In the genomic region with DNA sequence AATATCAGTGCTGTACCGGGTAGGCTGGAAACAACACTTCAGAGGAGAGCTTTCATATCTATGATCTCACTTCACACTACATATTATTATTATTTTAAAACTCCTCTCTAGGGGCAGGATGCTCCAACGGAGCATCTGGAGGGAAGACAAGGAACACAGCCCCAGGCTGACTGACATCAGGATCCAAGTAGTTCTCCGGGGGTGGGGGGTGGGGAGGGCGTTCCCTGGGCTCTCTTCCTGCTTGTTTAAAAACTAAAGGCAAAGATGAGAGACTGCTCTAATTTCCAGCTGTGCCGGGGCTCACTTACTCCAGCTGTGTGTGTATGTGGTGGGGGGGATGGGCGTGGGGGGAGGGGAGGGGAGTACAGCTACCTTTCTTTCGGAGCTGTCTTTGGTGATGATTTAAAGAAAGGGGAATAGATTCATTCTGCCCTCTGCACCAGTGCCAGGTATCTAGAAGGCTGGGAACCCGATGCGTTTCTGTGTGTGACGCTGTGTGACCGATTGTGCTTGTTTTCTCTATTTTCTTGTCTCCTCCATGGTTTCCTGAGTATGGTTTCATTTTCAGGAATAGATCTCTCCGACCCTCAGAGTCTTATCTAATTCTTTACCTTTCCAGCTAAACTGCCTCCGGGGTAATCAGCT, we compare ENCODE assay signal across 9 mouse cellular contexts. TPM values are rescaled to one million over a fixed set of nuclear protein-coding genes. Genes with fewer than 3 reads are reported as not detected.
DNase-seq lines count a peak whose midpoint lies in the region; ATAC-seq and TF ChIP-seq lines count a peak whose summit lies in the region.
"Had no signal": no experiment of that assay in that cellular context is flagged by ENCODE, and none has a peak within 500 bp of the region (broad histone marks: within the 10 kb centered on the region; RNA-seq: fewer than 3 reads in every experiment).

No protein-coding gene starts in this region.

- H3K4me1 ChIP-seq in kidney, embryonic 16.5 days (ENCODE audit: insufficient read depth, low read length), result peaks cover 25% of the 10 kb centered on the region
- H3K4me1 ChIP-seq in embryonic facial prominence, embryonic 13.5 days, result peaks cover 25% of the 10 kb centered on the region
- H3K4me1 ChIP-seq in hindbrain, postnatal 0 days (ENCODE audit: insufficient read depth, low read length), result peaks cover 3% of the 10 kb centered on the region; the same call in 1 of the 2 replicates
- peaks cover 13% of the 10 kb centered on the region for H3K4me1 ChIP-seq in midbrain, embryonic 12.5 days

- no peak for ATAC-seq in kidney, embryonic 16.5 days (ENCODE audit: low FRiP score, low TSS enrichment)
- ATAC-seq in embryonic facial prominence, embryonic 13.5 days (ENCODE audit: insufficient number of reproducible peaks, insufficient read depth, low FRiP score, low TSS enrichment, low read depth), result peak; percentile 52; the same call in 1 of the 2 replicates
- 0 out of 2 replicates have a peak, but pooled peaks have one; percentile 24 for ATAC-seq in hindbrain, postnatal 0 days
- ATAC-seq in midbrain, embryonic 12.5 days (ENCODE audit: low FRiP score, low read depth), result peak; percentile 45

- H3K4me3 ChIP-seq in kidney, embryonic 16.5 days (ENCODE audit: low read length), result peak overlapping the region; percentile 46
- H3K4me3 ChIP-seq in embryonic facial prominence, embryonic 13.5 days, result peak overlapping the region; percentile 35
- H3K4me3 ChIP-seq in hindbrain, postnatal 0 days (ENCODE audit: low read length), result peak overlapping the region; percentile 23; the same call in 1 of the 2 replicates
- H3K4me3 ChIP-seq in midbrain, embryonic 12.5 days, result peak overlapping the region; percentile 21; the same call in 1 of the 2 replicates

- H3K4me2 ChIP-seq in kidney, embryonic 16.5 days (replicated peaks; ENCODE audit: low read depth, low read length), result peak overlapping the region; percentile 56
- peak overlapping the region; percentile 59 for H3K4me2 ChIP-seq in embryonic facial prominence, embryonic 13.5 days
- H3K4me2 ChIP-seq in hindbrain, postnatal 0 days (ENCODE audit: low read depth, low read length), result peak overlapping the region; percentile 52
- peak overlapping the region; percentile 38 for H3K4me2 ChIP-seq in midbrain, embryonic 12.5 days (replicated peaks)

- no peak overlapping the region for H3K27ac ChIP-seq in kidney, embryonic 16.5 days (ENCODE audit: low read length)
- H3K27ac ChIP-seq in embryonic facial prominence, embryonic 13.5 days, result peak overlapping the region; percentile 44
- H3K27ac ChIP-seq in hindbrain, postnatal 0 days, result peak overlapping the region; percentile 41; the same call in 1 of the 2 replicates
- peak overlapping the region; percentile 58 for H3K27ac ChIP-seq in midbrain, embryonic 12.5 days (replicated peaks)

- H3K27me3 ChIP-seq in kidney, embryonic 16.5 days (ENCODE audit: insufficient read depth, low read length), result no peaks in the 10 kb centered on the region
- no peaks in the 10 kb centered on the region for H3K27me3 ChIP-seq in embryonic facial prominence, embryonic 13.5 days
- no peaks in the 10 kb centered on the region for H3K27me3 ChIP-seq in hindbrain, postnatal 0 days (ENCODE audit: insufficient read depth, low read length)
- H3K27me3 ChIP-seq in midbrain, embryonic 12.5 days, result no peaks in the 10 kb centered on the region

- H3K9me3 ChIP-seq in kidney, embryonic 16.5 days (ENCODE audit: low read length), result no peaks in the 10 kb centered on the region
- no peaks in the 10 kb centered on the region for H3K9me3 ChIP-seq in embryonic facial prominence, embryonic 13.5 days
- H3K9me3 ChIP-seq in hindbrain, postnatal 0 days (ENCODE audit: low read length), result no peaks in the 10 kb centered on the region
- no peaks in the 10 kb centered on the region for H3K9me3 ChIP-seq in midbrain, embryonic 12.5 days
- H3K9me3 ChIP-seq: G1E had no signal

- WGBS in kidney, embryonic 16.5 days, result 2% methylated on average over 13 of the region's 13 CpGs
- 4% methylated on average over 13 of the region's 13 CpGs for WGBS in embryonic facial prominence, embryonic 13.5 days
- 7% methylated on average over 13 of the region's 13 CpGs for WGBS in hindbrain, postnatal 0 days
- WGBS in midbrain, embryonic 12.5 days, result 5% methylated on average over 13 of the region's 13 CpGs

- peak overlapping the region; percentile 54 for H3K9ac ChIP-seq in kidney, embryonic 16.5 days (replicated peaks; ENCODE audit: low read length)
- peak overlapping the region; percentile 40; the same call in 1 of the 2 replicates for H3K9ac ChIP-seq in embryonic facial prominence, embryonic 13.5 days
- peak overlapping the region; percentile 9; the same call in 1 of the 2 replicates for H3K9ac ChIP-seq in hindbrain, postnatal 0 days (replicated peaks; ENCODE audit: low read length)
- no peak overlapping the region for H3K9ac ChIP-seq in midbrain, embryonic 12.5 days (replicated peaks)

- TF ChIP-seq CTCF in hindbrain, postnatal 0 days (IDR thresholded peaks at IDR 0.05; ENCODE audit: low read depth), result no peak

- DNase-seq in kidney, postnatal 25 days, result no peak
- peak; percentile 2 for DNase-seq in hindbrain, postnatal 0 days (ENCODE audit: low spot score)
- no peak for DNase-seq in cerebellum, postnatal 14 days
- DNase-seq in left cerebral cortex, adult 8-10 months (ENCODE audit: low spot score in 2 of 2), result no peak
- no peak for DNase-seq in adrenal gland, postnatal 25 days

- no peaks in the 10 kb centered on the region for H3K36me3 ChIP-seq in kidney, embryonic 16.5 days (ENCODE audit: insufficient read depth, low read length)
- no peaks in the 10 kb centered on the region for H3K36me3 ChIP-seq in embryonic facial prominence, embryonic 13.5 days
- H3K36me3 ChIP-seq in hindbrain, postnatal 0 days (ENCODE audit: insufficient read depth, low read length), result no peaks in the 10 kb centered on the region
- no peaks in the 10 kb centered on the region for H3K36me3 ChIP-seq in midbrain, embryonic 12.5 days
- H3K36me3 ChIP-seq: G1E had no signal

RNA-seq across cellular contexts. Expression of a gene that starts 5.8 kb away (rescaled TPM):
- polyA plus RNA-seq in kidney, embryonic 16.5 days (2015; fragmentation: Nextera tagmentation; extraction: Ambion mirVana), result 0.05 and 0.17 TPM in 2 replicates
- 0.18 and 0.21 TPM in 2 replicates for polyA plus RNA-seq in embryonic facial prominence, embryonic 13.5 days (2015; fragmentation: Nextera tagmentation; extraction: Ambion mirVana)
- total RNA-seq in hindbrain, postnatal 0 days (2014; rRNA removed), result 0.14 TPM in 1 of 2 replicates, not detected in the other
- polyA plus RNA-seq in hindbrain, postnatal 0 days (2015; fragmentation: Nextera tagmentation; extraction: Ambion mirVana), result not detected in 2 replicates
- polyA plus RNA-seq in midbrain, embryonic 12.5 days (2016; fragmentation: Nextera tagmentation; extraction: Ambion mirVana), result 0.25 TPM in 1 of 2 replicates, not detected in the other
- total RNA-seq in left cerebral cortex, adult 8-10 months (2022), result under 1 TPM in 3 of 4 experiments, not detected in 1; 0.42 to 0.57 (median 0.56) TPM
- not detected in 2 replicates for total RNA-seq in adrenal gland, postnatal 25 days (2021)
- polyA plus RNA-seq: G1E had no signal

RNA-seq across cellular contexts. Expression of a gene that starts 34.6 kb away (rescaled TPM):
- polyA plus RNA-seq in kidney, embryonic 16.5 days (2015; fragmentation: Nextera tagmentation; extraction: Ambion mirVana), result 12.0 and 13.4 TPM in 2 replicates
- polyA plus RNA-seq in embryonic facial prominence, embryonic 13.5 days (2015; fragmentation: Nextera tagmentation; extraction: Ambion mirVana), result 12.0 and 12.3 TPM in 2 replicates
- total RNA-seq in hindbrain, postnatal 0 days (2014; rRNA removed), result 18.9 and 24.2 TPM in 2 replicates
- 6.1 and 6.2 TPM in 2 replicates for polyA plus RNA-seq in hindbrain, postnatal 0 days (2015; fragmentation: Nextera tagmentation; extraction: Ambion mirVana)
- 16.5 and 17.2 TPM in 2 replicates for polyA plus RNA-seq in midbrain, embryonic 12.5 days (2016; fragmentation: Nextera tagmentation; extraction: Ambion mirVana)
- 10 to 100 TPM; 55.3 to 67.9 (median 64.0) TPM for total RNA-seq in left cerebral cortex, adult 8-10 months (2022)
- 30.8 and 42.1 TPM in 2 replicates for total RNA-seq in adrenal gland, postnatal 25 days (2021)
